Mouse (Mus musculus): ENCODE measurements at regions not wholly inside any gene's neighbourhood (a gene's known extent, or its start where the extent isn't known, plus 50 kb on each side); places are given as distances from the start of the nearest gene placed in this dataset.

GRCm38 (mm10) chr4:105973769-105974397 is 184.2 kb downstream of the Gm12728 start:
- no peak for DNase-seq

GRCm38 (mm10) chr4:105974948-105975347 is 185.3 kb downstream of the Gm12728 start:
- no peak for DNase-seq

GRCm38 (mm10) chr4:105979048-105979447 is 189.4 kb downstream of the Gm12728 start:
- DNase-seq: no peak

DNA sequence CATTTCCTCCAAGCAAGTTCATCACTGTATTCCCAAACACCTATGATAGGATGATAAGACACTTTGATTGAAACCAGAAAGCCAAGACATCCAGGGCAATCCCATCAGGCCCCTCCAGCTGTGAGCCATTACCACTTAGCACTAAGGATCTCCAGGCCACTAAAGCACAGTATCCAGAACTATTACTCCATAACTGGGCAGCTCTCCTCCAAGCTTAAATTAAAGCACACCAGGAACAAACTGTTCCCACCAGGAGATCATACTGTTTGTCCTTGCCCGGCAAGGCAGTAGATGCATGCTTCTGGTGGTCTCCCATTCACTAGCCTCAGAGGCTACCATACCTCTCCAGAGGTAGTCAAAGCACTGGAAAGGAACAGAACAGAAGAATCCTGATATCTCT is 193.3 kb downstream of the Gm12728 start:
- no peak for DNase-seq

DNA sequence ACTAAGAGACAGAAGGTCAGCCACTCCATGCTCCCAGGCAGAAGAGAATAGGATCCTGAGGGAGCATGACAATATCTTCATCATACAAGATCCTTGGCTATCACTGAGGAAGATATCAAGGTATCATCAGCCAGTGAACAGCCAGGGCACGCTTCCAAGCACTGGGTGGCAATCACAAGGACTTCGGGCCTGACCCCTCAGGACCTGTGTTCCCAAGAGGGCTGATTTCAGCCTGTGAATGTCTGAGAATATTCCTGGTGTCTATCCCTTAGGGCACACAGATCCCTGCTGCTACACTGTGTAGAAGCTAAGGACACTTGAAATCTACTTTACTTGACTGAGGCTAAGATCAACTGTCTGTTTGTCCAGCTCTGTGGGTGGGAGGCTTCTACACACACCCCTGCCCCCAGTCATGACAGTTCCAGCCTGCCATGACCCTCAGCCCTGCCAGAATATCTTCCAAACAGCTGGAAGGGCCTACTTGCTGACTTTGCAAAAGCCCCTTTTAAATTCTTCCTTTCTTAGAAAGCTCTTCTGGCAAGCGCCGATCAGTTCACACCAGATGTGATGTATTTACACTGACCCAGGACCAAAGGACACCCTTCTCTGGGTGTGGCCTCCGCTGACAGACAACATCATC is 198.4 kb downstream of the Gm12728 start:
- no peak for DNase-seq

DNA sequence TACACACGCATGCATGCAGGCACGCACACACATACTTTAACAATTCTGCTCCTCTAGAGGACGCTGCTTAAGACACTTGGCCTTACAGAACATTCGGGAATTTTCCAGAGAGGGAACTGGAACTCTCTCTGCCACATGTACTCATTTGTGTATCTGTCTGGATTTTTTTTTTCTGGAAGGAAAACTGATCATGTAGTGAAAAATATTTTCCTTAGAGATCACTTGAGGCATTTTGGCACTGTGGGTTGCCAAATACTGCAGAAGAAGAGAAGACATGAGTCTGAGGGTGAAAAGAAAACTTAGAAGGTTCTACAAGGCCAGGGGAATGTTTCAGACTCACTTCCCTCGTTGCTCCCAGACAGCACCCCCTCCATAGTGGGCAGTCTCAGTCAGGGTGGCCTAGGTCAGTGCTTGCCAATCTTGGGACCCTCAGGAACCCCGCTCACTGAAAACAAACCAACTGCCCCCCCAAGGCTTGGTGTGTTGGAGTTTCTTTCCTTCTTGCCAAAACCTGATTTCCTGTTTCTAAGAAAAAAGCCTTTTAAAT is 203.0 kb downstream of the Gm12728 start:
- no peak for DNase-seq

- no peak for DNase-seq
These were observed 204.7 kb downstream of the Gm12728 start for GRCm38 (mm10) chr4:105994390-105994798.

DNA sequence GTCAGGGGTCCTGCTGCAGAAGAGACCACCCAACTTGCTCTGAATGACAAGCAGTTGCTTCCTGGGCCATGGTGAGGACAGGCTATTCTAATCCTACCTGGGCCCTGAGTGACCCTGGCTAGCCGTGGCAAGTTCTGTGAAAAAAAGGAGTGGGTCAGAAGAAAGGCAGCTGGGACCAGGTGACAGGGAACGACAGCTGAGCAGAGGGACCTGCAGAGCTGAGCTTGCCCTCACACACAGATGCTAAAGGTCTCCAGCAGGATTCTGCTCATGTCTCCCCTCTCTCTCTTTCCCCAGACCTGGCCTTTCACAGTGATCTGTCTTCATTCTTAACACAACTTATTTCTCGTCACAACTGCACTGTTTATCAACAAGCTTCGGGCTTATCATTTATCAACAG is 206.4 kb downstream of the Gm12728 start:
- DNase-seq: no peak

DNA sequence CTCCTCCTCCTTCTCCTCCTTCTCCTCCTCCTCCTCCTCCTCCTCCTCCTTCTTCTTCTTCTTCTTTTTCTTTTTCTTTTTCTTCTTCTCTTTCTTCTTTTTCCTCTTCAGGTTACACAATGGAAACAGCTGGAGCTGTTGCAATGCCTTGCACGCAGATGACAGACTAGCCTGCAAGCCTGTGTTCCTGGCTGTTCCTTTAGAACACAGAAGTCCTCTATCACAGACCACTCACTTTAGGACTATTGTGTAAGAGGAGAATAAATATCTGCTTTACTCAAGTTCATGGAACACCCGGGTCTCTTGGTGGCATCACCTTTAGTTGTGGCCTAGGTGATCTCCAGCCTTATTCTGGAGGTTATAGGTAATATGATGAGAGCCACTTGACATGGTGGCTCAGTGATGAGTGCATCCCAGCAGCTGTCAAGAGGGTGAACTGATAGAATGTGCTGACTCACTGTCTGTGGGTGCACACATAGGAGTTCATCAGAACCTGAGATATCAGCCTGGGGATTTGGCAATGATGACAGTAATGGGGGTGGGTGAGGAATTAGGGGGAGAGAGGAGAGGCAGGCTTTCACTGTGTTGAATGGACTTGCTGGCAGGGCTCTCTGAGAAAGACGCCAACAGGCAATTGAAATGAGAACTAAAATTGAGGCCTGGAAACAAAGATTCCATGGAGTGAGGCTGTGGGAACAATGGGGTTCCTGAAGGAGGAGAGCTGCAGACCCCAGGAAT is 207.4 kb downstream of the Gm12728 start:
- DNase-seq: no peak

GRCm38 (mm10) chr4:106002516-106002915 is 212.8 kb downstream of the Gm12728 start:
- no peak for DNase-seq

- DNase-seq: no peak
These were observed 216.3 kb downstream of the Gm12728 start for GRCm38 (mm10) chr4:106005936-106006335.

- no peak for DNase-seq
These were observed 217.9 kb downstream of the Gm12728 start for GRCm38 (mm10) chr4:106007334-106008190.

GRCm38 (mm10) chr4:106017065-106017646 is 227.5 kb downstream of the Gm12728 start:
- no peak for DNase-seq

DNA sequence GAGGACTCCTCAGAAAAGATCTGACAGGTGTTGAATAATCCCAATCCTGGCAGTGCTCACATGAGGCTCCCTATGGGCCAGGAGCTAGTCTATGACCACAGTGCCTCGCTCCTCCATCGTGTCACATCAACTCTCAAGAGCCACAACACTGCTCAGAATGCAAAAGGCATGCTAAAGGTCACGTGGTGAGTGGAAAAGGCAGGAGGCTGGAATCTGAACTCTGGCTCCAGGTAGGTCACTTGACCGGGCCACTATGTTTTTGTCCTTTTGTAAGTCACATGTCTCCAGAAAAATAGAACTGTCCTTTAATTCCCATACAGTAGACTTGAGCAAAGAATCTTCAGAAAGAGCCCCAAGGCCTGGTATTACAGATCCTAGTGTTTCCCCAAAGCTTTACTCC is 229.3 kb downstream of the Gm12728 start:
- DNase-seq: no peak

- DNase-seq: no peak
These were observed 230.7 kb downstream of the Gm12728 start for GRCm38 (mm10) chr4:106020338-106020737.

DNA sequence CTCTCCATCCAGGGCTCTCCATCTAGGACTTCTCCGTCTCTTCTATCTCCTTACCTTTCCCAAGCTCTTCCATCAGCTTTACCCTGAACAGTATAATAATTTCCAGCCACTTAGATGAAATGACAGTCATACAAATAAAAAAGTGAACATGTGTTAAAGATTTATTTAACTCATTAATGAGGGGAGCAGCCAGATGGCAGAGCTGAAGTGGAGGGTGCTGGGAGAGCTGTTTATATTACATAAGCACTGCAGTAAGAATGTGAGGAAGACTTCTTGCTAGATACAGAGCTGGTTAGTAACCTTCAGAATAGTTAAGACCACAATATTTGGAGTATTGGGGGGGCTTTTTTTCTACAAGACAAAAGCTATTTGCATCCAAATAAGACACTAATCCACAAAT is 234.9 kb downstream of the Gm12728 start:
- no peak for DNase-seq

DNA sequence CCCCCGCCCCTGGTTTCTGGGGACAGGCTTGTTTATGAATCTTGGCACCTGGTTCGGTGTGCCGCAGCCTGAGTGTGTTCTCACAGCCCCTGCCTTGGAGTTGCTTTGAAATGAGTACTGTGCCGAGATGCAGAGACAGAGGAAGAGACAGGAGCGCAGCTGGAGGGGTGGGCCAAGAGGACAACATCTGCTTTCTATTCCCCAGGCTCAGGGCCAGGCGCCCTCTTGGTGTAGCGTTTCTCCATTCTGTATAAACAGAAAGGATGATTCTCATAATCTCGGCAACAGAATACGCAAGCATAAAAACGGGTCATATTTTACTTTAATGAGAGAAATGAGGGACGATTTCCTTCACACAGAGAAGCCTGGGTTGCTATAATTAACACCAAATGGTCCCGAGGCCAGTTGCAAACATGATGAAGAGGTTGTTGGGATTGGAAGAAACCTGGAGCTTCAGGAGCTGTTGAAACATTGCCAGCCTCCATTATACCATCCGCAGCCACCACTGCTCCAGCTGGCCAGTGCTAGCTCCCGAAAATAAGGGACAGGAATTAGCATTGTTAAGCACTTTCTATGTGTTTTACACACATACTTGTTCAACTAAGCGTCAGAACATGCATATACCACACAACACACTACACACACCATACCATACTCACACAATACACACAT is 236.4 kb downstream of the Gm12728 start:
- DNase-seq: no peak

DNA sequence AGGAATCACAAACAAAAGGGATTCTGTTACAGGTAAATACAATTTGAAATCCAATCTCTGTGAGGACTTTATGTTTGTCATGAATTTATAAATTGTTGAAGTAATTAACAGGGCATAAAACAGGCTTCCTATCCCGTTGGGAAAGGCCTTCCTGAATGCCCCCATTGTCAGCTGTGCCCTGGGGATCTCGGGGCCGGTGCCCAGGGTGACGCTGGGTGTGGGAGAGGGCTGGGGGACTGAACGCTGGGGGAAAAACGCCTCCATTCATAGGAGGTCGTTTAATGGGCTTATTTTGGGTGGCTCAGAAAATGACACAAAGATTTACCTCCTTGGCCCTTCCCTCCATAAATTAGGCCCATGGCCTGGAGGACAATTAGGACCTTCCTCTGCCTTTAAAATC is 250.7 kb downstream of the Gm12728 start:
- no peak for DNase-seq

- peak; percentile 14 for DNase-seq
These were observed 252.8 kb downstream of the Gm12728 start for GRCm38 (mm10) chr4:106042456-106042855.

DNA sequence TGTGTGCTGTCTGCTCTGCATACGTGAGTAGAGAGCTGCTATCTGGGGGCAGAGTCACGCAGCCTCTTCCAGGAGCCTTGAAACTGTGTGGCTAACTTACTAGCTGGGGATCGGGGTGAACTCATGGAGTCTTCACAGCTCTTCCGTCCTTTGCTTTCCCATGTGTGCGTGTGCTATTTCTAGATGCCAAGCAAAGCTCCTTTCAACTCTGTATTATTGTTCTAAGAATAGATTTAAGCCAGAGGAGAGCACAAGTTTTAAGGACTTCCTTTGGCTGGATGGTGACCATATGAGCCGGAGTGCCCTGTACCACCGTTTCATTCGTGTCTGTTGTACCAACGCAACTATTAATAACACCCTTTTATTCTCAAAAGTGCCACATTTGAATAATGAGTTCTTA is 254.0 kb downstream of the Gm12728 start:
- DNase-seq: no peak

- DNase-seq: no peak
These were observed 258.4 kb downstream of the Gm12728 start for GRCm38 (mm10) chr4:106048053-106048452.

DNA sequence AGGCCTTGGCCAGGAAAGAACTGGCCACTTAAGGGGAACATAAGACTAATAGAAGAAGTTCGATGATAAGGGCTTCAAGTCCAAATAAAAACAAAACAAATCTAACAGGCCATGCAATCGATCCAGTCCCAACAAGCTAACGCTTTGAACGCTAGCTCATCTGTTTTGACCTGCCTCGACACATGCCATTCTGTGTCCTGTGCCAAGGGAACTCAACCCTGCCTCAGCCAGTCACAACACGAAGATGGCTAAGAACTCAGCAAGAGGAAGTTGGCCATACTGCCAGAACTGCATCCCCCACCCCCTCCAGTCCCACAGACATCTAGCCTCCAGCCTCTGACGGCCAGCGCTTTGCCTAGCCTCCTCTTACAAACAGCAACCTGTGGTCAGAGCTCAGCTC is 259.1 kb downstream of the Gm12728 start:
- no peak for DNase-seq
